ENCODE assay signal across 34 mouse cellular contexts in the genomic region with DNA sequence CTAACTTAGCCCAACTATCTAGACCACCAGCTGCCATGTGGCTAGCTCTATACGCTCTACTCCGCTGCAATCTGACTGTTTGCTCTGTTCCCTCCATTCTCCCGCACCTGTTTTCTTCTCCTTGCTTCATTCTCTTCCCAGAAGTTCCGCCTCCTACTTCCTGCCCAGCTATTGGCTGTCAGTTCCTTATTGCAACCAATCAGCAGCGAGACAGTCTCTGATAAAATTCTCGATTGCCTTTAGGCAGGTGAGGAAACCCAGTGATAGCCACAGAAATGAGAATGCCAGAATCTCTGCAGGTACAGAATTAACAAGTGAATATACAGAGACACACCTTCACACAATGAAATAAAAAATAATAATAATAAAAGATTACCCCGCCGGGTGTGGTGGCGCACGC. TPM values are rescaled to one million over a fixed set of nuclear protein-coding genes. Genes with fewer than 3 reads are reported as not detected.
DNase-seq lines count a peak whose midpoint lies in the region; ATAC-seq and TF ChIP-seq lines count a peak whose summit lies in the region.
"Had no signal": no experiment of that assay in that cellular context is flagged by ENCODE, and none has a peak within 500 bp of the region (broad histone marks: within the 10 kb centered on the region; RNA-seq: fewer than 3 reads in every experiment).

No protein-coding gene starts in this region.

- WGBS in intestine, postnatal 0 days = 41% methylated on average over 10 of the region's 10 CpGs

- no peak overlapping the region for H3K4me2 ChIP-seq in intestine, postnatal 0 days (replicated peaks; ENCODE audit: low read depth)
- H3K4me2 ChIP-seq: embryonic facial prominence, embryonic 15.5 days; forebrain, embryonic 12.5 days; heart, embryonic 12.5 days; hindbrain, embryonic 14.5 days; kidney, embryonic 15.5 days; limb, embryonic 12.5 days; liver, embryonic 11.5 days; midbrain, embryonic 12.5 days; neural tube, embryonic 13.5 days had no signal

- H3K9ac ChIP-seq in ES-E14 (ENCODE audit: insufficient read depth, low read depth, low read length, poor library complexity, severe bottlenecking) = no peak overlapping the region
- H3K9ac ChIP-seq in intestine, postnatal 0 days (ENCODE audit: low read depth, low read length) = no peak overlapping the region
- H3K9ac ChIP-seq: embryonic facial prominence, embryonic 15.5 days; forebrain, embryonic 12.5 days; forebrain, postnatal 0 days; heart, embryonic 12.5 days; hindbrain, embryonic 14.5 days; kidney, embryonic 15.5 days; limb, embryonic 12.5 days; midbrain, embryonic 12.5 days; neural tube, embryonic 13.5 days had no signal

- peak; percentile 12 for DNase-seq in lung, postnatal 36 days
- DNase-seq in lung, postnatal 4 days = no peak
- peak; percentile 37 for DNase-seq in ES-E14 (ENCODE audit: low read depth, low spot score)
- peak; percentile 80 for DNase-seq in R1 (ENCODE audit: low read depth, low spot score)
- DNase-seq in lung, postnatal 25 days (ENCODE audit: low spot score) = no peak
- DNase-seq: adrenal gland, postnatal 14 days; cerebellum, adult 11-12 months; cerebellum, adult 9-11 months; forebrain, postnatal 0 days; heart, adult 2 months; heart, postnatal 4 days; kidney, adult 18-20 months; kidney, postnatal 25 days; right cerebral cortex, postnatal 4 days had no signal

- H3K9me3 ChIP-seq in ES-E14 (ENCODE audit: control insufficient read depth, insufficient read depth, low read depth, low read length) = no peaks in the 10 kb centered on the region
- H3K9me3 ChIP-seq in intestine, postnatal 0 days (ENCODE audit: control insufficient read depth) = no peaks in the 10 kb centered on the region
- H3K9me3 ChIP-seq: embryonic facial prominence, embryonic 15.5 days; forebrain, embryonic 12.5 days; heart, embryonic 12.5 days; kidney, embryonic 15.5 days; limb, embryonic 12.5 days; midbrain, embryonic 12.5 days; neural tube, embryonic 13.5 days had no signal

- no peak overlapping the region for H3K27ac ChIP-seq in ES-E14 (ENCODE audit: insufficient read depth, low read depth, low read length, poor library complexity, severe bottlenecking)
- H3K27ac ChIP-seq in intestine, postnatal 0 days (ENCODE audit: low read depth, low read length) = no peak overlapping the region
- H3K27ac ChIP-seq: embryonic facial prominence, embryonic 15.5 days; forebrain, embryonic 12.5 days; heart, adult 2 months; hindbrain, embryonic 14.5 days; kidney, embryonic 15.5 days; layer of hippocampus, adult 2 months; left cerebral cortex, adult 2 months; limb, embryonic 12.5 days; midbrain, embryonic 12.5 days; neural tube, embryonic 13.5 days; stomach, postnatal 0 days had no signal

- ATAC-seq in megakaryocyte progenitor cell, adult 5-6 weeks (replicated peaks; ENCODE audit: poor library complexity) = peak; percentile 44; the same call in 1 of the 2 replicates
- ATAC-seq in intestine, postnatal 0 days = no peak
- ATAC-seq: forebrain, postnatal 0 days; inflammation-experienced regulatory T-cells, adult 6 months had no signal

- no peaks in the 10 kb centered on the region for H3K36me3 ChIP-seq in ES-E14 (ENCODE audit: control insufficient read depth, insufficient read depth, low read length, poor library complexity, severe bottlenecking)
- no peaks in the 10 kb centered on the region for H3K36me3 ChIP-seq in intestine, postnatal 0 days (ENCODE audit: control insufficient read depth, insufficient read depth)
- H3K36me3 ChIP-seq: embryonic facial prominence, embryonic 15.5 days; forebrain, embryonic 12.5 days; heart, embryonic 12.5 days; kidney, embryonic 15.5 days; limb, embryonic 12.5 days; midbrain, embryonic 12.5 days; neural tube, embryonic 13.5 days had no signal

- in situ Hi-C loops in ES-E14 (cut with MboI; ENCODE audit: low sequenced_read_pairs in 2 of 2, unreplicated experiment in 2 of 2) = no loop called here

- 0 out of 4 replicates have a peak, but pooled peaks cover 0 to 2% of the 10 kb centered on the region in 2 experiments for H3K4me1 ChIP-seq in ES-E14 (ENCODE audit: control insufficient read depth in 2 of 2, insufficient read depth in 2 of 2, low read length in 2 of 2, poor library complexity in 1 of 2)
- H3K4me1 ChIP-seq in intestine, postnatal 0 days (replicated peaks; ENCODE audit: control insufficient read depth, insufficient read depth, low read length) = no peaks in the 10 kb centered on the region
- H3K4me1 ChIP-seq: embryonic facial prominence, embryonic 15.5 days; forebrain, embryonic 12.5 days; heart, embryonic 12.5 days; kidney, embryonic 15.5 days; limb, embryonic 12.5 days; midbrain, embryonic 12.5 days; neural tube, embryonic 13.5 days had no signal

- no peaks in the 10 kb centered on the region for H3K27me3 ChIP-seq in intestine, postnatal 0 days (replicated peaks; ENCODE audit: control insufficient read depth, insufficient read depth, low read length)
- H3K27me3 ChIP-seq: forebrain, embryonic 12.5 days; midbrain, embryonic 12.5 days had no signal

- H3K4me3 ChIP-seq in ES-E14 (ENCODE audit: insufficient read depth in 1 of 2, low read depth in 1 of 2, low read length in 2 of 2, poor library complexity in 1 of 2, severe bottlenecking in 1 of 2) = no peak overlapping the region; a peak in 1 of 4 replicates
- no peak overlapping the region for H3K4me3 ChIP-seq in intestine, postnatal 0 days (ENCODE audit: low read depth, low read length)
- H3K4me3 ChIP-seq: embryonic facial prominence, embryonic 15.5 days; forebrain, embryonic 12.5 days; heart, adult 2 months; heart, embryonic 12.5 days; kidney, embryonic 15.5 days; layer of hippocampus, adult 2 months; left cerebral cortex, adult 2 months; limb, embryonic 12.5 days; midbrain, embryonic 12.5 days; neural tube, embryonic 13.5 days had no signal

- no peak for TF ChIP-seq CTCF in intestine, postnatal 0 days (IDR thresholded peaks at IDR 0.05; ENCODE audit: low read depth)

TF ChIP-seq in ES-E14, 5 proteins besides CTCF, POLR2A, EP300 and RAD21:
- 0 out of 2 replicates have a peak, but pooled peaks have one; percentile 28 for TF ChIP-seq CHD2 (IDR thresholded peaks at IDR 0.05; ENCODE audit: low read depth, low read length)
- TF ChIP-seq ZC3H11A (IDR thresholded peaks at IDR 0.05; ENCODE audit: borderline replicate concordance, low read depth, low read length) = no peak

RNA-seq across cellular contexts. Expression of a gene that starts 4.9 kb away (rescaled TPM):
- 1.8 TPM in 2 replicates for total RNA-seq in ES-E14 (2012; rRNA removed)
- total RNA-seq in megakaryocyte progenitor cell, adult 5-6 weeks (2015) = 3.4 and 4.3 TPM in 2 replicates
- 0.46 and 3.4 TPM in 2 replicates for total RNA-seq in megakaryocyte progenitor cell, adult 5-6 weeks (2017)
- 7.7 and 10.1 TPM in 2 replicates for polyA plus RNA-seq in intestine, postnatal 0 days (2015; fragmentation: Nextera tagmentation; extraction: Ambion mirVana)

RNA-seq across cellular contexts. Expression of a gene that starts 17.5 kb away (rescaled TPM):
- total RNA-seq in ES-E14 (2012; rRNA removed) = 0.05 and 0.22 TPM in 2 replicates
- 0.12 TPM in 1 of 2 replicates, not detected in the other for total RNA-seq in megakaryocyte progenitor cell, adult 5-6 weeks (2015)
- total RNA-seq in megakaryocyte progenitor cell, adult 5-6 weeks (2017) = not detected in 2 replicates
- polyA plus RNA-seq in intestine, postnatal 0 days (2015; fragmentation: Nextera tagmentation; extraction: Ambion mirVana) = 0.17 and 0.47 TPM in 2 replicates
- total RNA-seq: forebrain, postnatal 0 days; gastrocnemius, adult 8-10 months; layer of hippocampus, adult 2 months; layer of hippocampus, postnatal 14 days; left cerebral cortex, adult 2 months; left cerebral cortex, postnatal 25 days had no signal
- polyA plus RNA-seq: forebrain, embryonic 12.5 days; forebrain, postnatal 0 days; hindbrain, embryonic 14.5 days; kidney, embryonic 15.5 days; limb, embryonic 12.5 days; midbrain, embryonic 12.5 days; neural tube, embryonic 13.5 days had no signal

RNA-seq across cellular contexts. Expression of a gene that starts 32.3 kb away (rescaled TPM):
- total RNA-seq in ES-E14 (2012; rRNA removed) = 0.11 and 0.18 TPM in 2 replicates
- 0.05 TPM in 1 of 2 replicates, not detected in the other for total RNA-seq in megakaryocyte progenitor cell, adult 5-6 weeks (2015)
- total RNA-seq in megakaryocyte progenitor cell, adult 5-6 weeks (2017) = not detected in 2 replicates
- polyA plus RNA-seq in intestine, postnatal 0 days (2015; fragmentation: Nextera tagmentation; extraction: Ambion mirVana) = 0.05 TPM in 2 replicates
- total RNA-seq: common myeloid progenitor, adult 5-6 weeks; gastrocnemius, adult 8-10 months had no signal
- polyA plus RNA-seq: heart, embryonic 12.5 days; heart, postnatal 0 days had no signal

RNA-seq across cellular contexts. Expression of a gene that starts 34.1 kb away (rescaled TPM):
- 3.8 and 4.5 TPM in 2 replicates for total RNA-seq in ES-E14 (2012; rRNA removed)
- total RNA-seq in megakaryocyte progenitor cell, adult 5-6 weeks (2015) = not detected in 2 replicates
- not detected in 2 replicates for total RNA-seq in megakaryocyte progenitor cell, adult 5-6 weeks (2017)
- 0.16 and 0.18 TPM in 2 replicates for polyA plus RNA-seq in intestine, postnatal 0 days (2015; fragmentation: Nextera tagmentation; extraction: Ambion mirVana)
- total RNA-seq: common myeloid progenitor, adult 5-6 weeks; gastrocnemius, adult 8-10 months had no signal

RNA-seq across cellular contexts. Expression of a gene that starts 56.4 kb away (rescaled TPM):
- total RNA-seq in ES-E14 (2012; rRNA removed) = 40.2 and 53.8 TPM in 2 replicates
- 24.5 and 25.6 TPM in 2 replicates for total RNA-seq in megakaryocyte progenitor cell, adult 5-6 weeks (2015)
- 28.9 and 31.3 TPM in 2 replicates for total RNA-seq in megakaryocyte progenitor cell, adult 5-6 weeks (2017)
- polyA plus RNA-seq in intestine, postnatal 0 days (2015; fragmentation: Nextera tagmentation; extraction: Ambion mirVana) = 7.9 and 8.0 TPM in 2 replicates

Comparison
In these comparisons a context has a peak if more than half of its experiments do, and no peak if none do; other contexts are left out.
1. DNase-seq: peak in lung, postnatal 36 days (single experiment), ES-E14 (single experiment) and R1 (single experiment); none in lung, postnatal 4 days (0 of 2) and lung, postnatal 25 days (single experiment).